Mouse (Mus musculus): ENCODE measurements at regions not wholly inside any gene's neighbourhood (a gene's known extent, or its start where the extent isn't known, plus 50 kb on each side); places are given as distances from the start of the nearest gene placed in this dataset.

DNA sequence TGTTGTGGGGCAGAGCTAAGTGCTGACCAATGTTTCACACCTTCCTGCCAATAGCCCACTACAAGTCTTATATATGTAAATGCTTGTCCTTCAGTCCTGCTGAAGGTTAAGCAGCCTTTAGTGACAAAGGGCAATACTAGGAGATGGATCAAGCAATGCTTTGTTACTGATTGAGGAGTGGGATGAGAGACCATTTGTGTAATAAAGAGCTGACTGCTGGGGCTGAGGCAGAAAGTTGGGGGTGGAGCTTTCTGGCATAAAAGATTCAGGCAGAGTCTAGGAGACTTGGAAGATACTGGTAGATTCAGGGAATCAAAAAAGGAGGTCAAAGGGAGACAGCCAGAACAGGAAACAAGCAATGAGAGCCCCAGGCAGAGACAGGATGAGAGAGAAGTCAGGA, 281.9 kb upstream of the Cdh9 start:
- no peak overlapping the region for H3K9ac ChIP-seq (ENCODE audit: insufficient read depth, low read depth)
- no peak overlapping the region for H3K4me3 ChIP-seq (replicated peaks in 1 of 3; ENCODE audit: low read depth in 2 of 3, low read length in 2 of 3, poor library complexity in 1 of 3)
- no peak overlapping the region for H3K27ac ChIP-seq (ENCODE audit: insufficient read depth, low read depth)
- TF ChIP-seq ZC3H11A (IDR thresholded peaks at IDR 0.05; ENCODE audit: low read depth, low read length) (no peak), BHLHE40 (IDR thresholded peaks at IDR 0.05; ENCODE audit: low read depth, low read length) (no peak), MAZ (IDR thresholded peaks at IDR 0.05; ENCODE audit: low read depth, low read length) (no peak), MAFK (IDR thresholded peaks at IDR 0.05; ENCODE audit: insufficient replicate concordance, low read length) (no peak), PAX5 (IDR thresholded peaks at IDR 0.05; ENCODE audit: low read length) (no peak), KAT2A (IDR thresholded peaks at IDR 0.05; ENCODE audit: insufficient replicate concordance, low read length) (no peak), EP300 (IDR thresholded peaks at IDR 0.05; ENCODE audit: low read length) (no peak)
- no peaks in the 10 kb centered on the region for H3K79me2 ChIP-seq (replicated peaks; ENCODE audit: control insufficient read depth, extremely low read depth, insufficient read depth, poor library complexity, severe bottlenecking)
- in situ Hi-C loops (cut with MboI; ENCODE audit: low pct_ligation_motif_present, low pct_unique_long_range_greater_than_20kb, low sequenced_read_pairs) (no loop called here), dilution Hi-C loops (cut with MboI; ENCODE audit: extremely low pct_ligation_motif_present, extremely low pct_unique_long_range_greater_than_20kb, low sequenced_read_pairs) (no loop called here)
- H3K4me1 ChIP-seq (ENCODE audit: control insufficient read depth in 1 of 2, insufficient read depth in 2 of 2): no peaks in the 10 kb centered on the region
- H3K36me3 ChIP-seq (replicated peaks in 1 of 2; ENCODE audit: control insufficient read depth in 1 of 2, insufficient read depth in 1 of 2, low read length in 1 of 2): no peaks in the 10 kb centered on the region
- no peaks in the 10 kb centered on the region for H3K27me3 ChIP-seq (replicated peaks)
- peaks cover 37% of the 10 kb centered on the region for H3K9me3 ChIP-seq (replicated peaks; ENCODE audit: low read length)
- no peak overlapping the region for H3K4me2 ChIP-seq (ENCODE audit: insufficient read depth, low read depth, poor library complexity, severe bottlenecking)
- no peak for DNase-seq (ENCODE audit: extremely low read depth)

DNA sequence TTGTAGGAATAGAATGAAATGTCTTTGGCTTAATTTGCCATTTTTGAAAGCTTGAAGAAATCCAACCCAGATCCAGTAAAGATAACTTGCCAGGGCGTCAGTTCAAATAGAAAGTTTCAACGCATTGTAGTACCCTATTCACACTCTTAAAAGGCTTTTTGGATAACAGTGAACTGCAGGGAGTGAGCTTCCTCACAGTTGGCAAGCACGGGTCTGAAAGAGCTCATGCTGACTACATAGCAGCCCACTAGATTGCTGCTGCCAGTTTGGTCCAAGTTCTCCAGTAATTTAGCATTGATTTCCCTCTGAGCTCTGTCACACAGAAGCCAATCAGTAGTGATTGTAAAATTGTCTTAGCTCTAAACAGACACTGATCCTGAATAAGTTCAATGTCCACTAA, 237.3 kb upstream of the Cdh9 start:
- TF ChIP-seq ZNF384 (IDR thresholded peaks at IDR 0.05; ENCODE audit: low read depth, low read length) (no peak), USF1 (IDR thresholded peaks at IDR 0.05; ENCODE audit: low read depth, low read length) (no peak), CTCF (conservative IDR thresholded peaks at IDR 0.05 in 1 of 2, IDR thresholded peaks at IDR 0.05 in 1 of 2; ENCODE audit: low read depth in 2 of 2, low read length in 2 of 2) (no peak), SMC3 (IDR thresholded peaks at IDR 0.05; ENCODE audit: low read depth, low read length) (no peak), JUND (conservative IDR thresholded peaks at IDR 0.05; ENCODE audit: low read depth, low read length) (no peak), CHD2 (IDR thresholded peaks at IDR 0.05; ENCODE audit: low read length) (no peak), E2F4 (IDR thresholded peaks at IDR 0.05; ENCODE audit: insufficient replicate concordance, low read depth, low read length) (no peak), ZMIZ1 (IDR thresholded peaks at IDR 0.05; ENCODE audit: low read depth, low read length) (no peak), MAFK (IDR thresholded peaks at IDR 0.05; ENCODE audit: insufficient replicate concordance, low read length) (no peak), MXI1 (IDR thresholded peaks at IDR 0.05; ENCODE audit: low read depth, low read length) (no peak), EP300 (IDR thresholded peaks at IDR 0.05; ENCODE audit: low read length) (no peak), RCOR1 (conservative IDR thresholded peaks at IDR 0.05; ENCODE audit: low read depth, low read length) (no peak), ETS1 (conservative IDR thresholded peaks at IDR 0.05; ENCODE audit: low read depth, low read length) (no peak), UBTF (IDR thresholded peaks at IDR 0.05; ENCODE audit: low read depth, low read length) (no peak), NRF1 (IDR thresholded peaks at IDR 0.05; ENCODE audit: low read depth, low read length) (no peak), JUN (IDR thresholded peaks at IDR 0.05; ENCODE audit: insufficient read depth, low read depth, low read length) (no peak), HCFC1 (IDR thresholded peaks at IDR 0.05; ENCODE audit: low read depth, low read length) (no peak), IRF4 (IDR thresholded peaks at IDR 0.05; ENCODE audit: low read depth, low read length) (no peak), SIN3A (IDR thresholded peaks at IDR 0.05; ENCODE audit: low read length) (no peak), MYC (IDR thresholded peaks at IDR 0.05; ENCODE audit: low read depth, low read length) (no peak)
- H3K9me3 ChIP-seq (replicated peaks; ENCODE audit: low read length): peaks cover 50% of the 10 kb centered on the region
- DNase-seq (ENCODE audit: extremely low read depth): no peak
- no peaks in the 10 kb centered on the region for H3K4me1 ChIP-seq (ENCODE audit: control insufficient read depth in 1 of 2, insufficient read depth in 2 of 2)
- H3K27me3 ChIP-seq (replicated peaks): no peaks in the 10 kb centered on the region
- in situ Hi-C loops (cut with MboI; ENCODE audit: low pct_ligation_motif_present, low pct_unique_long_range_greater_than_20kb, low sequenced_read_pairs): no loop called here
- dilution Hi-C loops (cut with MboI; ENCODE audit: extremely low pct_ligation_motif_present, extremely low pct_unique_long_range_greater_than_20kb, low sequenced_read_pairs): no loop called here
- H3K36me3 ChIP-seq (replicated peaks in 1 of 2; ENCODE audit: control insufficient read depth in 1 of 2, insufficient read depth in 1 of 2, low read length in 1 of 2): no peaks in the 10 kb centered on the region
- H3K4me2 ChIP-seq (ENCODE audit: insufficient read depth, low read depth, poor library complexity, severe bottlenecking): no peak overlapping the region
- H3K4me3 ChIP-seq (replicated peaks in 1 of 3; ENCODE audit: low read depth in 2 of 3, low read length in 2 of 3, poor library complexity in 1 of 3): no peak overlapping the region
- H3K9ac ChIP-seq (ENCODE audit: insufficient read depth, low read depth): no peak overlapping the region
- H3K27ac ChIP-seq (ENCODE audit: insufficient read depth, low read depth): no peak overlapping the region
- no peaks in the 10 kb centered on the region for H3K79me2 ChIP-seq (replicated peaks; ENCODE audit: control insufficient read depth, extremely low read depth, insufficient read depth, poor library complexity, severe bottlenecking)

All from CH12.LX (cell line).